Mouse (Mus musculus) 3134 (cell line): Measurements from ENCODE around the gene Sun5.
A peak's percentile ranks its signal among the peaks of the same experiment; 100 is the strongest.
"Not testable (repeated sequence)": the region's sequence is repeated elsewhere in the genome, so short reads cannot be mapped to it uniquely, and the experiment has no call there.

Experiments
- DNase-seq: peaks from one replicate; pipeline ENCODE4 v3.0.0-alpha.2; 2011; ENCODE audit warnings: low spot score; ENCODE audit not compliant: insufficient read length; ENCODE audit errors: extremely low read depth

Gene Sun5

GRCm38 (mm10) chr2:153870984-153871383, at the start of gene Sun5:
TSS of gene Sun5 (minus strand) at chr2:153871084.
- DNase-seq: no peak

DNA sequence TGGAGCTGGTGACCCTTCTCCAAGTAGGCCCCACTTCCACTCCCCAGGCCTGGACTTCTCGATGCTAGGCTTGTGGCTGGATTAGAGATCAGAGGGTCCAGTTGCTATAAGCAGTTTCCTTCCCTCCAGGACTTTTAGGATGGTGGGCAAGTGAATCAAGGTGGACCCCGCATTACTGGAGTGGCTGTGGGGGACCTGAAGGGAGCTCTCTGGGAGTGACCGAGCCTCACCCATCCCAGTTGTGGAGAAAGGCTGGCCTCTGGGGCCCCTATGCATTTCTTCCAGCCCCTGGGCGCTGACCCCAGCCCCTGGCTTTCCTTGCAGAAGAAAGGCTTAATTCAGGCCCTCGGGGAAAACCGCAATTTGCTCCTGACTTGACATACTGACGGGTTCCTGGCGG, 47.0 kb upstream of the Sun5 start, which contains the start of gene Bpifb3:
Bpifb3 (plus strand) TSS at position 301 of the 400 bp plus-strand sequence.
- DNase-seq: no peak

DNA sequence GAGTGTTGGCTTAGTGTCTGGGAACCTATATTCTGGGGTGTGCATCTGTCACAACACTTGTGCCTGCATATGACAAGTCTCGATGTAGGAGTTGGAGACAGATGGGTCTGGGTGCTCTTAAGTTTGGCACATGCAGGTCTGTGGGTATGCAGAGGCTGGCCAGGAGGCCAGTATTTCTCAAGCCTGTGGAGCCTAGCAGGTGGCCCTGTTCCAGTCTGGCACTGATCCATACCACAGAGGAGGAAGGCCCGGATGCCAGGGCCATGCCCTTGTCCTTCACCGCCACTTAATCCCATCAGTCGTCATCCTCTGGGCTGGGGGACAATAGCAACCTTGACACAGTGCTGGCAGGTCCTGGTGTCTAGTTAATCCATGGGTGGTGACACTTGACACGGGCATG, 43.3 kb upstream of the Sun5 start:
- peak; percentile 73 for DNase-seq

- DNase-seq: no peak
Observed at GRCm38 (mm10) chr2:153906626-153907025, 35.7 kb upstream of the Sun5 start.

GRCm38 (mm10) chr2:153902726-153903125, 31.8 kb upstream of the Sun5 start:
- DNase-seq: no peak

GRCm38 (mm10) chr2:153900088-153900487, 29.2 kb upstream of the Sun5 start, which contains the start of gene Bpifb6:
TSS of gene Bpifb6 (plus strand) at chr2:153900388.
- DNase-seq: no peak

DNA sequence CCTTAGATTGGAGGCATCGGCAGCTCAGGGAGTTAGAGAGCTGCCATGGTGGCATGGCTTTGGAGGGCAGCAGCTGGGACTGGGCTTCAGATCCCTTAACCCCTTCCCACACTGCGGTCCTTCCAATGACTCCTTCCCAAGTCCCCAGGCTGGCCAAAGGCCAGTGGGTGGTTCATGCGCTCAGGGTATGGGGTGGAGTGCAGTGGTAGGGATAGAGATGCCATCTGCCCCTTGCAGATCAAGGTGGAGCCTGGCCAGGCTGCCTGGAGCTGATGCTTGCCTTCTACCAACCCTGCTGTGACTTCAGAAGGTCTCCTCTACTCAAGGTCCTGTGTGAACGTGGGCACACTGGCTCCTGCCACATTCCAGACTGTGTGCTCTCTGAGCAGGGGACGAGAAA, 28.2 kb upstream of the Sun5 start:
- DNase-seq: no peak

DNA sequence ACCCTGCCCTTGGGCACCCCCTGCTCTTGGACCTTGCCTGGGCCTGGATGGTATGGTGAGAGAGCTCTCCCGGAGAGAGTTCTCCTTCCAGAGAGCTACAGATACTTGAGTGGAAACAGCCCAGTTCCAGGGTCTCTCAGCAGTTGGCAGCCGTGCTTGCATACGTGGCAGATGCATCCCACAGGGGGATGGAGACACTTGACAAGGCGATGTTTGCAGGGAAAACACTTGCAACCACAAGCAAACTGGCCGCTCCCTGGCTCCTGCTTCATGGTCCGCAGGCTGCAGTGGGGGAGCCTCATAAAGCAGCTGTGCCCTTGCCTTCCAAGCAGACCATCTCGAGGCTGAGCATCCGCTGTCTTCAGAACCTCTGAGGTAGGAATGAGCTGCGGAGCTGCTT, 3.9 kb upstream of the Sun5 start, which contains the start of gene Bpifb2:
Bpifb2 (plus strand) TSS at position 301 of the 400 bp plus-strand sequence.
- no peak for DNase-seq

DNA sequence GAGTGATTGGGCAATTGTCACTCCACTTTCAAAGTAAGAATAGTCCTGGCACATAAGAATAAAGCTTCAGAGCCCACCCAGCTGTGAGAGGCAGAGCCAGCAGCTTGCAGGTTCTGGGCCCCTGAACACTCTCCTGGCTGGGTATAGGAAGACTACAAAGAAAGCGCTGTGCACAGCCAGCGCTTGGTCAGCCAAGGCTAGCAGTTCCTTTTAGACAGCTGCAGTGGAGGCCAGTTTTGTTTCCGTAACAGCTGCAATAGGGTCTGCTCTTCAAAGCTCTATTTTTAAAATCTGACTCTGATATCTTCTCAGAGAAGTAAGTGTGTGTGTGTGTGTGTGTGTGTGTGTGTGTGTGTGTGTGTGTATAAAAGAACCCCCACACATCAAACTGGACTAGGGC, 8.9 kb downstream of the Sun5 start:
- no peak for DNase-seq

DNA sequence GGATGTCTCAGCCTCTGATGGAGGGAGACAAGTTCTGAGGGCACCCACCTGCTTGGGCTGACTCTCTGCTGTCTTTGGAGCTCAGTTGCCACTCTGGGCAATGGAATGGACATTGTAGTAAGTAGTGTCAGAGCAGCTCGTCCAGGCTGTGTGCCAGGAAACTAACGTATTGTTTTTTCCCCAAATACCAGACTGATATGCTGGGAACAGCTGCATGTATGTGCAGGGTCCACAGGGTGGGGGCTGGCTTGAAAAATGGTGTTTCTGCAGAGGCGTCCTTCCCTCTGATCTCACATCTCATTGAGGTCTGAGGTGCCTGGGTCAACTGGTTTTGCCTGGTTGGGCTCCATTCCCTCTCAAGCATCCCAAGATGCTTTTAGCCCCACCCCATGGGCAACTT, 10.2 kb downstream of the Sun5 start:
- DNase-seq: no peak

- DNase-seq: no peak
Observed at GRCm38 (mm10) chr2:153860315-153860714, 10.6 kb downstream of the Sun5 start.

DNA sequence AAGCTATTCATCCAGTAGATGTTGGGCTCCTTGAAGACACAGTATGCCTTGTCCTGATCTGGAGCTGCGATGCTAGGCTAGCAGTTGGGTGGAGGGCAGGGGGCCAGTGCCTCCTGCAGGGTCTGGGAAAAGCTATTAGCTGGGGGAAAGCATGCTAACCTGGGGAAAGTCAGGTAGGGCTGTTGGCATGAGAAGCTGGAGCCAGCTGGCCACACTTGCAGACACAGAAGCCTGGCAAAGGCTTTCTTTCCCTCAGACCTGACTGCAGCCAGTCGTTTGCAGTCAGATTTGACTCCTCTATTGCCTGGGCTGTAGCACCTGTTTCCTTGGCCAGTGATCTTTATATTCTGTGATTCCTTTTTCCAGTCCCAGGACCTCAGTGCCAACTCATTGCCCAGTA, 11.3 kb downstream of the Sun5 start:
- no peak for DNase-seq

DNA sequence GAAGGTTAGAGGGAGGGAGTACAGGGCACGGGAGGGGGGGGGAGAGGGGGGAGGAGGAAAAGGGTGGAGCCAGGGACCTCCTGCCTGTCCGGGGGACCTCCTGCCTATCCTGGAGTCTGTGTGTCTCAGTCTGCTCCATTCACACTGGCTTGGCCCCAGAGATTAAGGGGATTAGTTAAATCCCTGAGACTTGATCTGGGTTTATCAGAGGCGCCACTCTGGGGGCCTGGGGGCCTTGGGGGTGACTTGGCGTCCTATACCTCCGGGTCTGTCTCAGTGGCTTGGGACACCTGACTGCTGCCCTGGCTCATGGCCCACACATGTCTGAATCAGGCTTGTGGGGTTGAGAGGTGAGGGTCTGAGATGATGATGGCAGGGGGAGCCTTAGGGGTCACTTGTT, 17.3 kb downstream of the Sun5 start:
- no peak for DNase-seq

GRCm38 (mm10) chr2:153851030-153851360, 19.9 kb downstream of the Sun5 start:
- peak; percentile 22 for DNase-seq

GRCm38 (mm10) chr2:153850351-153851029, 20.4 kb downstream of the Sun5 start:
- DNase-seq: peak; percentile 19

- no peak for DNase-seq
Observed at GRCm38 (mm10) chr2:153848389-153848788, 22.5 kb downstream of the Sun5 start.

GRCm38 (mm10) chr2:153842854-153843253, 28.0 kb downstream of the Sun5 start:
- no peak for DNase-seq

DNA sequence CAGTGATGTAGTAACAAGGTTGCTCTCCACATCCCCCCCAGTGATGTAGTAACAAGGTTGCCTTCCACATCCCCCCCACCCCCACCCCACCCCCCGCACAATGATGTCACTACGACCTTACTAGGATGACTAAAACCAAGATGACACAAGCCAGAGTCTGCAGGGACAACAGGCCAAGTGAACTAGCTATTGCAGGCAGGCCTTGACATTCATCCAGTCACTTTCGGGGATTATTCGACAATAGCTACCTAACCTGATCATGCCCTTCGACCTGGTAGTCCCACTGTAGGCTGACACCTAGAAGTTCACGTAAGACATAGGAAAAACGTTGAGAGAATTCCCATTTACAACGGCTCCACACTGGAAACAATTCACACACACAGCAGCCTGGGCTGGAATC, 37.6 kb downstream of the Sun5 start:
- no peak for DNase-seq

GRCm38 (mm10) chr2:153828704-153829103, 42.2 kb downstream of the Sun5 start:
- DNase-seq: no peak

- no peak for DNase-seq
Observed at GRCm38 (mm10) chr2:153827171-153827830, 43.6 kb downstream of the Sun5 start.

GRCm38 (mm10) chr2:153825900-153826299, 45.0 kb downstream of the Sun5 start:
- DNase-seq: not testable (repeated sequence)

DNA sequence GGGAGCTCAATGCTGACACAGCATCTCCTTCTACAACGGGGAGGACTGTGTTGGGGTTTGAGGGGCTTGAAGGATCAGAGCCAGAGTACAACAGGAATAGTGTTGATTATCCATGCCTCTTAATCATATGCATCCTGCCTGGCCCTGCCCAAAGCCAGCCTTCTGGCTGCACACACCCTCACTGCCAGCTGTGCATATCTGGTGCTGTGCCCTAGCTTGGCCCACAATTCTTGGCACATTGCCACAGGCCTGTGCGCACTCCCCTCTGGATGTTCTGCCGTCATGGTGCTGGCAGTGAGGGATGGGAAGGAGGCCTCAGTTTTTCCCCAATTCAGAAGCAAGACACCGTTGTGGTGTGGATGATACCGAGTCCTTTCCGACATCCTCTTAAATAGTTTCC, 46.3 kb downstream of the Sun5 start:
- no peak for DNase-seq
